Mouse (Mus musculus) B cell, adult 2 months (primary cell): ENCODE data around the gene Ssx2ip.
A peak's percentile ranks its signal among the peaks of the same experiment; 100 is the strongest.

Experiments
- DNase-seq, 2 experiments: peaks; one replicate each; pipeline ENCODE4 v3.0.0; 2022

Ssx2ip gene

GRCm38 (mm10) chr3:146404311-146405201 lies at the start of gene Ssx2ip:
Gene Ssx2ip (plus strand): TSS chr3:146404642.
- DNase-seq = peak; percentile 96 to 97

GRCm38 (mm10) chr3:146355146-146355545 lies 49.3 kb upstream of the Ssx2ip start:
- DNase-seq = no peak

- no peak for DNase-seq
Observed at GRCm38 (mm10) chr3:146365471-146365870, 39.0 kb upstream of the Ssx2ip start.

- no peak for DNase-seq
Observed at GRCm38 (mm10) chr3:146367058-146367457, 37.4 kb upstream of the Ssx2ip start.

- no peak for DNase-seq
Observed at GRCm38 (mm10) chr3:146370553-146371095, 33.8 kb upstream of the Ssx2ip start.

- DNase-seq = no peak
Observed at GRCm38 (mm10) chr3:146371201-146371600, 33.2 kb upstream of the Ssx2ip start.

- DNase-seq = no peak
Observed at GRCm38 (mm10) chr3:146374596-146375175, 29.8 kb upstream of the Ssx2ip start.

- DNase-seq = no peak
Observed at GRCm38 (mm10) chr3:146375224-146375657, 29.2 kb upstream of the Ssx2ip start.

- DNase-seq = no peak
Observed at GRCm38 (mm10) chr3:146376337-146377130, 27.9 kb upstream of the Ssx2ip start.

- no peak for DNase-seq
Observed at GRCm38 (mm10) chr3:146377216-146377615, 27.2 kb upstream of the Ssx2ip start.

GRCm38 (mm10) chr3:146378753-146379152 lies 25.7 kb upstream of the Ssx2ip start:
- no peak for DNase-seq

GRCm38 (mm10) chr3:146379740-146380466 lies 24.5 kb upstream of the Ssx2ip start:
- no peak for DNase-seq

GRCm38 (mm10) chr3:146380874-146381273 lies 23.6 kb upstream of the Ssx2ip start:
- DNase-seq = no peak

GRCm38 (mm10) chr3:146381471-146381870 lies 23.0 kb upstream of the Ssx2ip start:
- no peak for DNase-seq

GRCm38 (mm10) chr3:146386800-146387199 lies 17.6 kb upstream of the Ssx2ip start:
- DNase-seq = no peak

- DNase-seq = no peak
Observed at GRCm38 (mm10) chr3:146392656-146393321, 11.7 kb upstream of the Ssx2ip start.

- DNase-seq = no peak
Observed at GRCm38 (mm10) chr3:146393641-146394100, 10.8 kb upstream of the Ssx2ip start.

GRCm38 (mm10) chr3:146396256-146396655 lies 8.2 kb upstream of the Ssx2ip start:
- no peak for DNase-seq

- no peak for DNase-seq
Observed at GRCm38 (mm10) chr3:146396934-146397333, 7.5 kb upstream of the Ssx2ip start.

- DNase-seq = no peak
Observed at GRCm38 (mm10) chr3:146397847-146398246, 6.6 kb upstream of the Ssx2ip start.

- DNase-seq = no peak
Observed at GRCm38 (mm10) chr3:146399203-146399602, 5.2 kb upstream of the Ssx2ip start.

- no peak for DNase-seq
Observed at GRCm38 (mm10) chr3:146403770-146404169, 672 bp upstream of the Ssx2ip start.
